Mouse (Mus musculus) testis, adult 2 months (tissue): ENCODE measurements at regions not wholly inside any gene's neighbourhood (a gene's known extent, or its start where the extent isn't known, plus 50 kb on each side); places are given as distances from the start of the nearest gene placed in this dataset.

Source experiments
- H3K27ac ChIP-seq: fragments of 200-500 bp; 2 replicates; pipeline ENCODE4 v1.5.1; 2012; ENCODE audit warnings: low read depth, low read length; ENCODE audit not compliant: control insufficient read depth, insufficient read depth
- H3K27me3 ChIP-seq: fragments of 200-500 bp; 2 replicates; pipeline ENCODE4 v1.6.1; 2012; ENCODE audit warnings: mild to moderate bottlenecking, low read length, moderate library complexity; ENCODE audit not compliant: control insufficient read depth, insufficient read depth
- H3K36me3 ChIP-seq: fragments of 200-500 bp; 2 replicates; pipeline ENCODE4 v1.6.1; 2012; ENCODE audit warnings: mild to moderate bottlenecking, low read length; ENCODE audit not compliant: control insufficient read depth, insufficient read depth
- H3K4me1 ChIP-seq: fragments of 200-500 bp; 2 replicates; pipeline ENCODE4 v1.6.1; 2012; ENCODE audit warnings: low read length; ENCODE audit not compliant: control insufficient read depth, insufficient read depth
- H3K4me3 ChIP-seq: fragments of 200-500 bp; 2 replicates; pipeline ENCODE4 v1.5.1; 2012; ENCODE audit warnings: low read depth, mild to moderate bottlenecking, low read length, moderate library complexity, mixed read lengths; ENCODE audit not compliant: control insufficient read depth
- CTCF ChIP-seq: fragments of 200-500 bp; IDR thresholded peaks from 2 replicates; pipeline ENCODE4 v1.5.1; 2012; ENCODE audit warnings: low read depth, mild to moderate bottlenecking, inconsistent platforms, low read length, moderate library complexity; ENCODE audit not compliant: control insufficient read depth, insufficient read depth, insufficient replicate concordance

GRCm38 (mm10) chr2:103211179-103211578 is 91.9 kb downstream of the Ehf start:
- Histone ChIP-seq H3K4me1 (no peaks in the 10 kb centered on the region; the same call in 1 of the 2 replicates), H3K27me3 (no peaks in the 10 kb centered on the region), H3K27ac (no peak overlapping the region), H3K4me3 (no peak overlapping the region), H3K36me3 (no peaks in the 10 kb centered on the region)
- TF ChIP-seq CTCF = no peak
